Mouse (Mus musculus): ENCODE results near the gene C87977.
"Not testable (repeated sequence)": the region's sequence is repeated elsewhere in the genome, so short reads cannot be mapped to it uniquely, and the experiment has no call there.

C87977 gene

DNA sequence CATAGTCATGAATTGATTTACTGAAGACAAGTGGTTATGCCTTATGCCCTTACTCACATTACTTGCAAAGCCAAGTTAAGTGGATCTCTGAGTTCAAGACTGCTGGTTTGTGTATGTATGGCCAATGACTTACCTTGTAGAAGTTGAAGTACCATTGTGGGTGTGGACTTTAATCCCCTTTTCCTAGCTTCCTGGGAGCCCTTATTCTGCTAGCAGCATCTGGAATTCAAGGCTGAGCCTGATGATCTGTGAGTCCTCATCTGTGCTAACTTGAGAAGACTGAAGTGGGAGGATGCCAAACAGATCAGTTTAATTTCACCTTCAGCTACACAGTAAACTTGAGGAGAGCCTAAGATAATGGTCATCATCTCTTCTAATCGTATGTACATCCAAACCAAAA, at the start of gene C87977:
Gene C87977 (minus strand): TSS at position 101 of the 400 bp plus-strand sequence.
- DNase-seq (ENCODE audit: low spot score): not testable (repeated sequence)

DNA sequence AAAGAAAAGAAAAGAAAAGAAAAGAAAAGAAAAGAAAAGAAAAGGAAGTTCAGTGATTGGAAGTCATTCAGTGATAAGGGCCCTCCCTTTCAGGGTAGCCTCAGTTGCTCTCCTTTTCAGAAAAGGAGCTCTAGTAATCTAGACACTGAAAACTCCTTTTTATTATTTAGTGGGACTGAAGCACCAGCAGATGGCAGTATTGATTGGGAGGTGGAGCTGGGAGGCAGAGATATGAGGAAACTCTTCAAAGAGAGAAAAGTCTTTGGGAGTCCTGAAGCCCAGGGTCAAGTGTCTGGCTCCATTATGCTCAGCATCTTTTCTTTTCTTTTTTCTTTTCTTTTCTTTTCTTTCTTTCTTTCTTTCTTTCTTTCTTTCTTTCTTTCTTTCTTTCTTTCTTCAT, 41.6 kb upstream of the C87977 start:
- DNase-seq (ENCODE audit: low spot score): not testable (repeated sequence)

DNA sequence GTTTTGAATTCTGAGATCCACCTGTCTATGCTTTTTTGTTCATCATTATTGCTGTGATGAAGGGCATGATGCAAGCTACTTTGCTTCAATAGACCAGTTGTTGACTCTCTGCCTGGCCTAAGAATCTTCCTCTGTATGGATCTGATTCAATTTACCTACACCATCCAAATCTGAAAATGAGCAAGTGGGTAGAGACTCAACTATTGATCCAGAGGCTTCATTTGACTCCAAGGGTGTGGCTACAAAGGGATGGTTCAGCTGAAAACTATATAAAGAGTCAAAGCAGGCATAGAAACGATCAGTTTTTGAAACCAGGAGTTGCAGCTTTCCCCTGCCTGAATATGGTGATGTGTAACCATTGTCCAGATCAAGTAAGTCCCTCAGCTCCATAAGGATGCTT, 22.7 kb downstream of the C87977 start, which contains the start of gene Oog2:
Gene Oog2 (plus strand): TSS at position 301 of the 400 bp plus-strand sequence.
- DNase-seq (ENCODE audit: low spot score): no peak

DNA sequence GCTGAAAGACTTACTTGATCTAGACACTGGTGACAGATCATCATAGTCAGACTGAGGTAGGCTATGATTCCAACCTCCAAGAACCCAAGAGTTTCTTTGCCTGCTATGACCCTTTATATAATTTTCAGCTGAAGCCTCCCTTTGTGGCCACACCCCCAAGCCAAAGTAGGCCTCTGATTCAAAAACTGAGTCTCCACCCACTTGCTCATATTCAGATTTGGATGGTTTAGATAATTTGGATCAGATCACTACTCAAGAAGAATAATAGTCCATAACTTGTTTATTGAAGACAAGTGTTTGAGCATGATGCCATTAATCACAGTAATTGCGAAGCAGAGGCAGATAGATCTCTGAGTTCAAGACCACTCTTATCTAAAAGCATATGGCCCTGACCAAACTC, 50.6 kb downstream of the C87977 start, which contains the start of gene Oog3:
Gene Oog3 (minus strand): TSS at position 101 of the 400 bp plus-strand sequence.
- DNase-seq (ENCODE audit: low spot score): no peak
